Mouse (Mus musculus) ES-E14 (cell line): ENCODE measurements around the gene Hdac8.

ENCODE experiments used
- HCFC1 ChIP-seq: IDR thresholded peaks from 2 replicates; pipeline ENCODE4 v1.6.1; 2012; ENCODE audit warnings: low read length, inconsistent platforms, borderline replicate concordance; ENCODE audit not compliant: insufficient read depth
- MAFK ChIP-seq: IDR thresholded peaks from 2 replicates; pipeline ENCODE4 v1.6.1; 2014; ENCODE audit warnings: mild to moderate bottlenecking, low read depth, low read length, inconsistent platforms; ENCODE audit not compliant: insufficient read depth

DNA sequence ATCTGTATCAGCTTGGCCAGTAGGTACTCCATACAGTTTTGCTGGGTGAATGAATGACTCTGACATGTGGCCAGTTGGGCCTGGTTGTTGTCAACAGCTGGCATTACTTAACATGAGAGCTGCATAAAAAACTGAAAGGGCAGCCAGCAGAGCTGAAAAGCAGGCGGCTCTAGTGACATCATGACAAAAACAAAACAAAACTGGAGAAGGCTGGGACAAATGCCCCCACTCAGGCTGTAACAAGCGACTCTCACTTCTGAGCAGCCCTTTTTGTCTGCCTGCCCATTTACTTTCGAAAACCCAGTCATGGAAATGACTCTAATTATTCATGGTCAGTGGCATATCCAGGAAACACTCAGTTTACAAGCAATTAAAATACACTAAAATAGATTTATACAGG, 185.5 kb downstream of the Hdac8 start:
- no peak for TF ChIP-seq HCFC1
- TF ChIP-seq MAFK: no peak
